Mouse (Mus musculus) brain, embryonic 14.5 days (tissue): ENCODE data around the gene Cald1. TPM values are rescaled to one million over a fixed set of nuclear protein-coding genes. Genes with fewer than 3 reads are reported as not detected.

ENCODE experiments used
- DNase-seq: peaks from one replicate; pipeline ENCODE4 v3.0.0-alpha.2; 2011; ENCODE audit warnings: low read depth
- CTCF ChIP-seq: fragments of 200-500 bp; IDR thresholded peaks from 2 replicates; pipeline ENCODE4 v1.5.1; 2012; ENCODE audit warnings: inconsistent platforms, mild to moderate bottlenecking, moderate library complexity, borderline replicate concordance; ENCODE audit not compliant: insufficient read depth, insufficient read length; ENCODE audit errors: extremely low read depth
- POLR2A ChIP-seq: fragments of 200-500 bp; IDR thresholded peaks from 2 replicates; pipeline ENCODE4 v1.6.1; 2012; ENCODE audit warnings: mild to moderate bottlenecking, inconsistent platforms, borderline replicate concordance; ENCODE audit not compliant: poor library complexity, insufficient read depth, insufficient read length, severe bottlenecking; ENCODE audit errors: extremely low read depth
- polyA plus RNA-seq: library from polyadenylated mRNA; depleted of rRNA; stranded (reverse); fragments of >200 nt; gene quantifications from 2 replicates; pipeline ENCODE4 v1.2.3, GENCODE M21; 2012

The Cald1 gene
- polyA plus RNA-seq, 1 experiment = 46.2 TPM

DNA sequence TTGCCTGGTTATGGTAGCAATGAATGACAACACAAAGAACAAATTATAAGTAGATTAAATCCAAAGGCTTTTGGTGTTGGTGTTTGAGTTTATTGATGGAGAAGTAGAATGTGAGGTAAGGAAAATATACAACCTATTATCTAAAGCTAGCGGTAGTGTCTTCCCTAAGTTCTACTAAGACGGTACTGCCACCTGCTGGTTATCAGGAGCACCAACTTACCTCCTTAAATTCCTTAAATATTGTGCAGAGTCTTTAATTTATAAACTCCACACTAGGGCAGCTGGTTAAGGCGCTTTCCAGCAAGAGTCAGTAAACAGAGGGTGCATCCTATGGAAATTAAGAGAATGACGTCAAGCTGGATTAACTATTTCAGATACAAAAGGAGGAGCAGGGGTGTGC, 161.7 kb downstream of the Cald1 start:
- TF ChIP-seq CTCF (peak; percentile 40; the same call in 1 of the 2 replicates), POLR2A (no peak)
- peak; percentile 84 for DNase-seq

- no peak for TF ChIP-seq CTCF
- TF ChIP-seq POLR2A = no peak
- no peak for DNase-seq
Measured at GRCm38 (mm10) chr6:34765721-34766120, 167.4 kb downstream of the Cald1 start.

DNA sequence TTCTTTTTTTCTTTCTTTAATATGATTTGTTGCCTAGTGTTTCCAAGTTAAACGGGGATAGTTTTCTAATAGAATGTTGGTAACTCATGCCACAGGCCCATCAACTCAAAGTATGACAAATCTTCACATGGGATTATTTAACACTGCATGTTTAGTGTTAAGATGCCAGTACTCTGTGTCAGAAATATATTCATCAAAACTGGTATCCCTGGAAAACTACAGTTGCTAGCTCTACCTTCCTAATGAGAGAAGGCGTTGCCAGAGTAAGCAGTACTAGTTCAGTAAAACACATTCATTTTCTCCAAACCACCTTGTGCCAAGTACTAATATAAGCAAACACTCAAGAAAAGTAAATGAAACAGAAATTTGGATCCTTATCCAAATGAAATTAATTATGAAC, 171.7 kb downstream of the Cald1 start:
- no peak for TF ChIP-seq CTCF
- no peak for TF ChIP-seq POLR2A
- no peak for DNase-seq

GRCm38 (mm10) chr6:34770491-34770890, 172.2 kb downstream of the Cald1 start:
- no peak for DNase-seq
- TF ChIP-seq POLR2A (no peak), CTCF (no peak)

DNA sequence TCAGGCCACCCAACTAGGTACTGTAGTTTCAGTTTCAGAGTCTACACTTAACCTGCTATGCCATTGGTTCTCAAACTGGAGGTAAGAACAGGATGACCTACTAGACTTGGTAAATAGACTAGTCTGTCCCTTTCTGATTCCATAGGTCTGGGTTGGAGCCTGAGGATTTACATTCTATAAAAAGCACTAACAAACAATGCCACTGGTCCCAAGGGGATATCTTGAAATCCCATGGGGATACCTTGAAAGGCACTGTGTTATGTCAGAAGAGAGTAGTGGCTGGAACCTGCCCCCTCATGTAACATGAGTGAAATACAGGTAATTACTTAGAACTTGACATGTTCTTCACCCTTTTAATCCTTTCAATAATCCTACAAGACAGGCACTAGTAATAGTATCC, 178.1 kb downstream of the Cald1 start:
- DNase-seq = no peak
- no peak for TF ChIP-seq CTCF
- no peak for TF ChIP-seq POLR2A

DNA sequence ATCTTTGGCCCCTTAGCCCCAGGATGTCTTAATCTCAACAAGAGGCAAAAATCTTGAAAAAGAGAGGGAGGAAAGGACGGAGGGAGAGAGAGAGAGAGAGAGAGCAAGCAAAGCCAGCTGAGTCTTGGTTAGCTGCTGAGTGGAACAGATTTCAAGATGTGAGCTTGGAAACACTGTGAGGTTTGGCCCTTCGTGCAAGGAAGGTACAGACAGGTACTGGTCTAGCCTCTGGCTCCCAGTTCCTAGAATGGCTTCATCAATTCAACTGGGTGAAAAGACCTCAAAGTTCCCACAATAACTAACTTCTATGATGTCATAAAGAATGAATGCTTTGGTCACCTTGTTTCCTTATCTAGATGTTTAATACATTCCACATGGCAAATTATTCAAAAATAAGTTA, 178.8 kb downstream of the Cald1 start:
- no peak for DNase-seq
- no peak for TF ChIP-seq POLR2A
- no peak for TF ChIP-seq CTCF

GRCm38 (mm10) chr6:34777981-34778668, 179.8 kb downstream of the Cald1 start:
- no peak for DNase-seq
- TF ChIP-seq POLR2A (no peak), CTCF (no peak)

DNA sequence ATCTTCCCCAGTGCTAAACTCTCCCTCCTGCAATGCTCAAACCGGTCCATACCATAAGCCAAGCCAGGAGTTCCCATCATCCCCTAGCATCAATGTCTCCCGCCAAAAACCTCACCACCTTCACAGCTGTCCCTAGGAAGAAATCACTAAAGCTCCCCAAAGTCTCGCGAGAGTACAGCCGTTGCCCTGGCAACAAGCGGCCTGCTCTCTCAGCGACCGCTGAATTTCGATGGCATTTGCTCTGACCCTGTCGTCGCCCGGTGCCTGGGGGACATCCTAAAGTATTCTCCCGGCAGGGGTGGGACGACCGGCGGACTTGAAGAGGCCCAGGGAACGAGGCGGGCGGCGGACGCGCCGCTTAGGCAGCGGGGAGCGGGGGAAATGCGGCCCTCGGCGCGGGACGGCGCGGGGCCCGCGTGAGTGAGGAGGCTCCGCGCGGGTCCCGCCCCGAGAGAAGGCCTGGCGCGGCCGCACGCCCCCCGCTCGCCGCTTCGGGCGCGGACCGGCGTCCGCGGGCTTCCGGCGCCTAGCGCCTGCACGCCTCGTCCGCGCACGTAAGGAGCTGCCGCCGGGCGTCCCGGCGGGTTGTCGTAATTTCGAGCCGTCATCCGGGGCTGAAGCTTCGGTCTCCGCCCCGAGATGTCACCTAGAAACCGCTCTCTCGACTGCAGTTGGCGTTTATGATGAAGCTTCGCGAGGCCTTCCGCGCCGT, 182.1 kb downstream of the Cald1 start, which contains the start of gene Agbl3:
Gene Agbl3, plus strand, starts transcription at position 202 of the 712 bp plus-strand sequence.
- peak; percentile 97 for DNase-seq
- TF ChIP-seq POLR2A = peak; percentile 42
- no peak for TF ChIP-seq CTCF

- DNase-seq = no peak
- no peak for TF ChIP-seq CTCF
- TF ChIP-seq POLR2A = no peak
Measured at GRCm38 (mm10) chr6:34780943-34781289, 182.6 kb downstream of the Cald1 start.

DNA sequence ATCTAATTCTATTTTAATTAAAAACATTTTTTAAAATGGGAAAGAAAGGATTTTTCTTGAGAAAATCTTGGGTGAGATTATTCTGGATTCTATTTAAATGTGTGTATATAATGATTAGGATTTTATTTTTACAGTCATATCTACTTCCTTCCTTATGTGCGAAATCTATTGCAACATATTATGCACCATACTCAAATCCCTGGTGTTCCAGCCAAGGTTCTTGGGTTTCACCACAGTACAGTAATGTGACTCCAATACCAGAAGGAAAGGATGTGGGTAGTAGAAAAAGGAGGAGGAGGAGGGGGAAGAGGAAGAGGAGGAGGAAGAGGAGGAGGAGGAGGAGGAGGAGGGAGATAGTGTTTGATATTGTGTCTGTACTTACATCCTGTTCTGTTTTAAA, 184.2 kb downstream of the Cald1 start:
- no peak for TF ChIP-seq CTCF
- TF ChIP-seq POLR2A = no peak
- no peak for DNase-seq

- TF ChIP-seq POLR2A = no peak
- TF ChIP-seq CTCF = no peak
- DNase-seq = no peak
Measured at GRCm38 (mm10) chr6:34796881-34797280, 198.6 kb downstream of the Cald1 start.

GRCm38 (mm10) chr6:34797887-34798286, 199.6 kb downstream of the Cald1 start:
- no peak for TF ChIP-seq CTCF
- TF ChIP-seq POLR2A = no peak
- DNase-seq = no peak
